Mouse (Mus musculus) inflammation-experienced regulatory T-cells, adult 6 months (primary cell): Measurements from ENCODE around the gene Vwa5b2. TPM values are rescaled to one million over a fixed set of nuclear protein-coding genes. Genes with fewer than 3 reads are reported as not detected.

Experiments
- ATAC-seq: one replicate; pipeline ENCODE4 v1.8.0; 2017
- polyA plus RNA-seq, 3 experiments: library from polyadenylated mRNA; unstranded; fragments of 100-300 nt; shearing (Covaris generic); gene quantifications; one replicate each; pipeline ENCODE4 v1.2.1; 2017

The Vwa5b2 gene
- under 1 TPM in 2 of 3 experiments, not detected in 1; 0.24 to 0.31 TPM for polyA plus RNA-seq

DNA sequence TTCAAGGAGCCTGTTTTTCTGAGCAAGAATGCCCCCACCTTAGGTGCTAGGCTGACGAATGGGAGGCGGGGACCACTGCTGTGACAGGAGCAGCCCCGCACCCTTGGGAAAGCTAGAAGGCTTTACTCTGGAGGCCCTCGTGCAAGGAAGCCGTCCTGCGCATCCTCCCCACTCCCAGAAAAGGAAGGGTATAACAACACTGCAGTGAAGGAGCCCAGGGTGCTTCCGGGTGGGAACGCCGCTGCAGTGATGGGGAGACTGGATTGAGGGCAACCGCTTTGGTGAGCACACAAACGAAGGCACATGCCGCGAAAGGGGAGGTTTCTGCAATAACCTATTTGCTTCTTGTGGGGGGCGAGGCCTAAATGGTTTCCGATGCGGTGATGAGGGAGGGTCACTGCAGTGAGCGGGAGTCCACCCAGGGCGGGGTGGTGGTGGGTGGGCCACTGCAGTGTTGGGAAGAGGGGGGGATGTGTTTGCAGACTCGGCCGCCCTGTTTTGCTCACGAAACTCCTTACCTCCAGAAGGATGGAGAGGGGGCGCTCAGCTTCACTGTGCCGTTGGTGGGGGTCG is at the start of gene Vwa5b2:
Gene Vwa5b2 (plus strand): TSS at position 106 of the 573 bp plus-strand sequence.
- ATAC-seq, result no peak

GRCm38 (mm10) chr16:20539649-20540048 is 49.6 kb upstream of the Vwa5b2 start:
- no peak for ATAC-seq

DNA sequence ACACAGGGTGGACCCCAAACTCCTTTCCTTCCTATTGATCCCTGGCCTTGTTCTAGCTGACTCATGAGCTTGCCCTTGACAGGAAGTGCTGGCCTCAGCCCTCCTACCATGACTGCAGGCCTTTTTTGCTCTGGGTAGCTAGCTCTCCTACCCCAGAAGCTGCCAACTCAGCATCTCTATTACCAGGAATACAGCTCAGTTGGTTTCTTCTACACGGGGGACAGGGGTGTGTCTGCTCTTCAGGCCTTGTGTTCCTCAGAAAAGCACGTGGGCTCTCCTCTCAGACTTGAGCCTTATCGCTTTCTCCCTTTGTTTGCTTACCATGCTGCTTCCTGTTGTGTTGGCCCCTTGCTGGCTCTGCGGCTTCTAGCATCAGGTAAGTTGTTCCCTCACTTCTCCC is 48.8 kb upstream of the Vwa5b2 start:
- ATAC-seq, result no peak

- ATAC-seq, result no peak
Measured at GRCm38 (mm10) chr16:20545696-20546095, 43.6 kb upstream of the Vwa5b2 start.

GRCm38 (mm10) chr16:20547423-20547822 is 41.8 kb upstream of the Vwa5b2 start:
- ATAC-seq, result no peak

DNA sequence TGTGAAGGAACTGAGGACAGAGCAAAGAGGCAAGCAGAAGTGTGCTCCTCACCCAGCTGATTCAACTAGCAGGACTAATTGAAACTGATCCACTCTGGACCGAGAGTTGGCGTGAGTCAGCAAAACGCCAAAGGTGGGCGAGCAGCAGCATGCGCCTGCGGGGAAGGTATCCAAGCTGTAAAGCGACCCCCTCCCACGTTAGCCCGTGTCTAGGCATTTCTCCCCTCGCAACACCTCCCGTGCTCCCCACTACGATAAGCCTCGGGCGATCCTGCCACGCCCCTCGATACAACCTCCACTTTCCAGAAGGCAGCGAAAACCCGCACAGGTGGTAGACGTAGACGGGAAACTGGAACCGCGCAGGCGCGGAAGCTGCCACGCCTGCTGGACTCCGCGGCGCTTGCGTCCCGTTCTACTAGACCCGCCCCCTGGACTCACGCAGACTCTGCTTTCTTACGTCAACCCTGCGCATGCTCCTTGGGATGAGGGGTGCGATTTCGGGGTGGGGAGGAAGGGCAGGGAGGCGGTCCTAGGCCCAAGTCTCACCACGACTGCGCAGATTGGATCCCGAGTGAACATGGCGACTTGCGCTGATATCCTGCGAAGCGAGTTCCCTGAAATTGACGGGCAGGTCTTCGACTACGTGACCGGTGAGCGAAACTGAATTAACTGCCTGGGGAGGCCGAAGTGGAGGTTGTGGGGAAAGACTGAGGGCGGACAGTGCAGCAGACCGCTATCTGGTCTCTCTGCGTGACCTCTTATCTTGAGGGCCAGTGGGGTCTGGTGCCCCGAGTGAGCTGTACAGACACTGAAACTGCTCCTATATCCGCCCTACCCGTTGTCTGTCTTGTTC is 40.9 kb upstream of the Vwa5b2 start, which contains the start of gene Abcf3:
Gene Abcf3 (plus strand): TSS at position 482 of the 853 bp plus-strand sequence.
- peak; percentile 99 for ATAC-seq

GRCm38 (mm10) chr16:20549161-20549560 is 40.1 kb upstream of the Vwa5b2 start:
- ATAC-seq, result no peak

DNA sequence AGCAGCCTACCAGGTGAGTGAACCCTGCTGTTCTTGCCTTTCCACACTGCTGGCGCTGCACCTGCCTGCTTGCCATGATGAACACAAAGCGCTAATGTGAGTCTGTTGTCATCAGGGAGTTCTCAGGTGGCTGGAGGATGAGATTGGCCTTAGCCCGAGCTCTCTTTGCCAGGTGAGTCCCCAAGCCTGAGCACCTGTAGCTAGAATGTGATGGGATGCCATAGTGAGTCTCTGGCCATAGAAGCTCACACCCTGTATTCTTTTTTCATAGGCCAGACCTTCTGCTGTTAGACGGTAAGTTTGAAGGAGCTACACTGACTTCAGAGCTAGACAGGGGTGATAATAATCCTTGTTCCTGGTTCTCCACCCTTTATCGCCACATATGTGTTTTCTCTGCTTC is 37.6 kb upstream of the Vwa5b2 start:
- no peak for ATAC-seq

DNA sequence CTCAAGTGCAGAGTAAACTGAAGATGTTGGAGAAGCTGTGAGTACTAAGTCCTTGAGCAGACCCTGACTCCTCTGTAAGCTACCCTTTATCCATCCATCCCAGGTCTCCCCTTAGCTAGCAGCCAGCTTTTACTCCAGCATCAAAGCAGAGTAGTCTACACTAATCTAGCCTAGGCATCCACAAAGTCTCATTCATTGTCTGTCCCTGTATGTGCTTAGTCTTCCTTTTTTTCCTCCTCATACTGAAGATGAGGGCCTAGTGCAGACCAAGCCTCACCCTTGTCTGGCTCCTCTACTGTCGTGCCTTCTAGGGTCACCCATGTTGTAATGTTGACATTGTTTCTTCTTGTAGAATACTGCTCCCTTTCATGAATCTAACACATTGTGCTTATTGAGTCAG is 36.7 kb upstream of the Vwa5b2 start:
- no peak for ATAC-seq

DNA sequence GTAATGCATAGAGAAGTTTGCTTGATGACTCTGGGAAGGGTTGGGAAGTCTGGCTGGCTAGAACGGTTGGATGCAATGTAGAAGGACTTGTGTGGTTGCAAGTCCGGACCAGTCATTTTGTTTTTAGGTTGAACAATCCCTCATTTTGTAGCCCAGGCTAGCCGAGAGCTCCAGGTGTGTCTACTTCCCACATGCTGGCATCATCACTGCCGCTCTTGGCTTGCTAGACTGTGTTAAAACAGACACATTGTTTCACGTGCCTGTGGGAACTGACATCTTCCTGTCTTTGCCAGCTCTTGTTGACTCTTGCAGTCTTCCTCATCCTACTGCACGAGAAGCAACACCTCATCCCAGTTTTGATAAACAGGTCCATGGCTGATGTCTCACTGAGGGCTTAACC is 34.3 kb upstream of the Vwa5b2 start:
- ATAC-seq, result no peak

DNA sequence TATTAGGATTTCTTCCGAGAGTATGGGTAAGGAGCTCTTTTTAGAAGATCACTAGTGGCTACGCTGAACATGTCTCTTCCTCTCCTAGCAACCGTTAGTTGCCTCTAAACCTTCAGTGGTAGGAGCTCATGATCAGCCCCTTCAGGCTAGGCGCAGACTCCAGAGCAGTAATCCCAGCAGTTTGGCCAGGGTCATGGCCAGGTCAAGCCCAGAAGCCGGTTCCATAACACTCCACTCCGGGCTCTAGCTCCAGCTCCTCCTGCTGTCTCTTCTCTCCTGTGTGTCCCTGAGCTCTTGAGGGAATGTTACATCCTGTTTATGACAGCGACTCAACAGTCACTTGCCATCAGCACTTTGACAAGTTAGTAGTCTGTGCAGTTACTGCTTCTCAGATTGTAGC is 31.9 kb upstream of the Vwa5b2 start:
- ATAC-seq, result no peak

GRCm38 (mm10) chr16:20565075-20565474 is 24.2 kb upstream of the Vwa5b2 start:
- no peak for ATAC-seq

- no peak for ATAC-seq
Measured at GRCm38 (mm10) chr16:20589939-20590679, 838 bp downstream of the Vwa5b2 start.

- no peak for ATAC-seq
Measured at GRCm38 (mm10) chr16:20590680-20591038, 1.4 kb downstream of the Vwa5b2 start.

- ATAC-seq, result no peak
Measured at GRCm38 (mm10) chr16:20591076-20591705, 1.9 kb downstream of the Vwa5b2 start.

GRCm38 (mm10) chr16:20595060-20595673 is 5.9 kb downstream of the Vwa5b2 start:
- no peak for ATAC-seq

DNA sequence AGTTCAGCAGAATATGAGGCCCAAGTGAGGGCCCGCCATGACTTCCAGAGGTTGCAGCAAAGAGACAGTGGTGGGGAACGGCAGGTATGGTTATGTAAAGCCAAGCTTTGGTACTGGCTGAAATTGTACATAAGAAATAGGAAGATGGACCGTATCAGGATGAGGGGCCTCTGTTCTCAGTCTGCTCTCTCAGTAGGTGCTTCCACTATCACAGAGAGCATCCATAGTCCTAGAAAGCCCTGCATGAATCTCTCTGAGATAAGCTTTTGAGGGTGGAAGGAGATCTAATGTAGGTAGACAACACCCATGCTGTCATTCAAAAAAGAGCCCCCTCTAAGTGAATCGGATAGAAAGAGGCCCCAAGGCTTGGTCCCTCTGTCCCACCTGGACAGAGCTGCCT is 6.5 kb downstream of the Vwa5b2 start:
- ATAC-seq, result no peak

DNA sequence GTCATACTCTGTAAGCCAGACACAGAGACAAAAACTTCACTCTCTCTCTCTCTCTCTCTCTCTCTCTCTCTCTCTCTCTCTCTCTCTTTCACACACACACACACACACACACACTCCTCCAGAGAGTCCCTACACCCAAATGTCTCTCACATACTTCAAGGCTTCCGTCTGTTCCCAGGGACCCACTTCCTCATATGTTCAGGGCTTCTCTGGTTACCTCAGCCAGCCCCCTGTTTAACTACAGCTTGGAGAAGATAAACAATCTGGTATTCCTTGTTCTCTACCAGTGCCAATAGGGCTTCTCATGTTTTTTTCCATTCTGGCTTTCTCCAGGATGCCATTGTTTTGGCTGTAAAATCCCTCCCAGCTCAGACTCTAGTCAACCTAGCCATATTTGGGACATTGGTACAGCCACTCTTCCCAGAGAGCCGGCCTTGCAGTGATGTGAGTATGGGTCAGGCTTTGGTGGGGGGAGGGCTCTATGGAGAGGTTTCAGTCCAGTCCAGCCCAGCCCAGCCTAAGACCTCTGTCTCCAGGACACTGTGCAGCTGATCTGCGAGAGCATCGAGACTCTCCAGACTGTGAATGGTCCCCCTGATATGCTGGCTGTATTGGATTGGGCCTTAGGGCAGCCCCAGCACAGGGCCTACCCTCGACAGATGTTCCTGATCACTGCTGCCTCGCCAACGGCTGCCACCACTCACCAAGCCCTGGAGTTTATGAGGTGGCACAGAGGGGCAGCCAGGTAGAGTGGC is 7.6 kb downstream of the Vwa5b2 start:
- ATAC-seq, result no peak

DNA sequence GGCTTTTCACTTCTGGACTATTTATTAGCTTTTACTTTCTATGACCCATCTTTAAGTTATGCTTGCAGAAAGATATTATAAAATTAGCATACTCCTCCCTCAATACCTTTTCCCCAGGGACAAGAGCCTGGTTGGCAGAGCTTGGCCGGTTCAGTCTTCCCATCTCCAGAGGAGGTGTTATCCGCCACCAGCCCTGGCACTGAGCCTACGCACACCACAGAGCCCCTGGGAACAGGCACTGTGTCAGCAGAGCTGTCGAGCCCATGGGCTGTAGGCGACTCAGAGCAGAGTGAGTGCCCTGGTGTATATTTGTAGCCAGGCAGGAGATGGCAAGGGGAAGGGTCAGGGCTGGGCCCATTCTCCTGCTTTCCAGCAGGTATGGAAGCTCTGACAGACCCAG is 11.2 kb downstream of the Vwa5b2 start:
- no peak for ATAC-seq

DNA sequence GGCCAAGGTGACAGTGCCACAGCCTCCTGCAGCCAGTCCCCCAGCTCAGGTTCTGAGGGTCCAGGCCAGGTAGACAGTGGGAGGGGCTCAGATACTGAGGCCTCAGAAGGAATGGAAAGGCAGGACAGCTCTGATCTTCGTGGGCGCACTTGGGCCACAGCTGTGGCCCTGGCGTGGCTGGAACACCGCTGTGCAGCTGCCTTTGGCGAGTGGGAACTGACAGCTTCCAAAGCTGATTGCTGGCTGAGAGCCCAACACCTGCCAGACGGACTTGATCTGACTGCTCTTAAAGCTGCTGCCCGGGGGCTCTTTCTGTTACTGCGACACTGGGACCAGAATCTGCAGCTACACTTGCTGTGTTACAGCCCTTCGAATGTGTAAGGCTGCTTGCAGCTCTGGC is 15.4 kb downstream of the Vwa5b2 start:
- no peak for ATAC-seq

DNA sequence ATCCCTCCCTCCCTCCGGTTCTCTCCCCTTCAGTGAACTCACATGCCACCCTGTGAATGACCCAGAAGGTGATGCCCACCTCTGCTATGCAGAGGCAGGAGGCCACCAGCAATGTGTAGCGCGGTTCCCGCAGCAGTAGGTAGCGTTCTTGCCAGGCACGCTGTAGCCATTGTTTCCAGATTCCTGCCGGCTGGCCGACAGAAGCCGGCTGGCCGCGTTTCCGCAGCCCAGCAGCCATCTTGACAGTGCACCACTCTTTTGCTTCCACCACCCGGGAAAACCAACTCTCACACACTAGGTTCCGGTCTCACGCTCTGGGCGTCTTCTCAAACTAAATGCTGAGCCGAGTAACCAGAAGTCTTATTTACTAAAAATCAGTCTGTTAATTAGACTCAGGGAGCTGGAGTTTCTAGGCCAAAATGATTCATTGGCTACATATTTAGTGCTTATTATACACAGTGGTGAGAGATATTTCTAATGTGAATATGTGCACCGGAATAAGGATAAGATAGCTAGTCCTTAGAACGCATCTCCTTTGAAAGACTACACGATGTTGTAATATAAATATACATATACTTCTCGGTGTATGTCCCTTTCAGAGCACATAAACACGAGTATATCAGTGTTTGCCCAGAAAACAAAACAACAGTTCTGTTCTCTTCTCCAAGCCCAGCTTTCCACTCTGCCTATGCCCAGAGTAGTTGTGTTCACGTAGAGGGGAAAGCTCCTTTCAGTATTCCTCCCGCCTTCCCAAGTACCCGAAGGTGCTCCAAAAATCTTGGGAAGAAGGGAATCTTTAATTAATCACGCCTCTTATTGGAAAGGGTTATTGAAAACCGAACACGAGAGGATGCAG is 21.5 kb downstream of the Vwa5b2 start:
- ATAC-seq, result peak; percentile 66
